Mouse (Mus musculus): ENCODE results near the gene Itsn1. TPM values are rescaled to one million over a fixed set of nuclear protein-coding genes. Genes with fewer than 3 reads are reported as not detected.

Gene Itsn1
- polyA plus RNA-seq, 1 experiment from 2014 or later, result 24.5 TPM

- no peak overlapping the region for H3K9ac ChIP-seq (ENCODE audit: low read depth, low read length)
- DNase-seq (ENCODE audit: low spot score) (no peak), ATAC-seq (replicated peaks; ENCODE audit: low FRiP score) (no peak)
- peaks cover 12% of the 10 kb centered on the region for H3K4me1 ChIP-seq (replicated peaks; ENCODE audit: control insufficient read depth, insufficient read depth, low read length)
- no peak overlapping the region for H3K4me3 ChIP-seq (ENCODE audit: low read depth, low read length)
- no peaks in the 10 kb centered on the region for H3K9me3 ChIP-seq (ENCODE audit: control insufficient read depth, low read length)
- 79% methylated on average over 8 of the region's 8 CpGs for WGBS
- no peak overlapping the region for H3K27ac ChIP-seq (ENCODE audit: low read depth, low read length)
- peaks cover 3% of the 10 kb centered on the region; the same call in 1 of the 2 replicates for H3K27me3 ChIP-seq (replicated peaks; ENCODE audit: control insufficient read depth, insufficient read depth, low read length)
- peaks cover 57% of the 10 kb centered on the region for H3K36me3 ChIP-seq (ENCODE audit: control insufficient read depth, insufficient read depth, low read length)
- no peak overlapping the region for H3K4me2 ChIP-seq
These were observed 91.2 kb downstream of the Itsn1 start for GRCm38 (mm10) chr16:91820299-91820698.

DNA sequence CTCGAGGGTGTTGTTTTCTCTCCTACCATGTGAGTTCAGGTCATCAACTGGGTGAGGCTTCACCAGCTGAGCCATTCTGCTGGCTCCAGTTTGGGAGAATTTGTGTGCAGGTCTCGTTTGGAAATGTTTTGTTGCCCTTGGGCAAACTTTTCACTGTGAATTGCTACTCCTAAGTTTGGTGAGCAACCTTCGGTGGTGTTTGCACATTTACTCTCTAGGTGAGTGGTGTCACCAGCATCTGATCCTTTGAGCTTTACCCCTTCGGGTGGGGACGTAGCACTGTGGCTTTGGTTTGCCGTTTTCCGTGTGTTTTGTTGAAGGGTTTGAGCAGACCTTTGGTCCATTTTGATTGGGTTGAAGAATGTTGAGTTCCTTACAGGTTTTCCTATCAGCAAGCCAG is 93.2 kb downstream of the Itsn1 start:
- H3K9me3 ChIP-seq (ENCODE audit: control insufficient read depth, low read length), result no peaks in the 10 kb centered on the region
- no peak overlapping the region for H3K4me3 ChIP-seq (ENCODE audit: low read depth, low read length)
- peaks cover 41% of the 10 kb centered on the region for H3K36me3 ChIP-seq (ENCODE audit: control insufficient read depth, insufficient read depth, low read length)
- DNase-seq (ENCODE audit: low spot score), result no peak
- peak overlapping the region; percentile 19; the same call in 1 of the 2 replicates for H3K4me2 ChIP-seq
- peak overlapping the region; percentile 79 for H3K27ac ChIP-seq (ENCODE audit: low read depth, low read length)
- no peak overlapping the region; the same call in 1 of the 2 replicates for H3K9ac ChIP-seq (ENCODE audit: low read depth, low read length)
- peaks cover 29% of the 10 kb centered on the region for H3K4me1 ChIP-seq (replicated peaks; ENCODE audit: control insufficient read depth, insufficient read depth, low read length)
- WGBS, result 80% methylated on average over 7 of the region's 7 CpGs
- no peak for ATAC-seq (replicated peaks; ENCODE audit: low FRiP score)
- H3K27me3 ChIP-seq (replicated peaks; ENCODE audit: control insufficient read depth, insufficient read depth, low read length), result no peaks in the 10 kb centered on the region; the same call in 1 of the 2 replicates

DNA sequence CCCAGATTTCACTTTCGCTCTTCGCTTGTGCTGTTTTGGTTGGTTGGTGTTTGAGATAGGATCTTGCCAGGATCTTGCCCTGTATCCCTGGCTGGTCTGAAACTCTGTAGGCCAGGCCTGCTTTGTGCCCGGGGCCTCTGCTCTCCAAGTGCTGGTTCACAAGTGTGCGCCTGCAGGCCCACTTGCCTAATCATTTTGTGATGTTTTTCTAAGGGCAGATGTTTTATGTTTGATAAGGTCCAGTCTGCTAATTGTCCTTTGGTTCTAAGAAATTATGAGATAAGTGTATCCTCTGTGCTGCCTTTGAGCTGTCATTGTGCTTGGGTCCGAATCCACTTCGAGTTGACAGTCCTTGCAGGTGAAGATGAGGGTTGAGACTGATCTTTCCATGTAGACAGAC is 93.7 kb downstream of the Itsn1 start:
- ATAC-seq (replicated peaks; ENCODE audit: low FRiP score), result peak; percentile 88
- no peak overlapping the region for H3K4me3 ChIP-seq (ENCODE audit: low read depth, low read length)
- no peaks in the 10 kb centered on the region; the same call in 1 of the 2 replicates for H3K27me3 ChIP-seq (replicated peaks; ENCODE audit: control insufficient read depth, insufficient read depth, low read length)
- no peak for DNase-seq (ENCODE audit: low spot score)
- H3K27ac ChIP-seq (ENCODE audit: low read depth, low read length), result peak overlapping the region; percentile 79
- H3K9me3 ChIP-seq (ENCODE audit: control insufficient read depth, low read length), result no peaks in the 10 kb centered on the region
- peaks cover 33% of the 10 kb centered on the region for H3K4me1 ChIP-seq (replicated peaks; ENCODE audit: control insufficient read depth, insufficient read depth, low read length)
- peaks cover 38% of the 10 kb centered on the region for H3K36me3 ChIP-seq (ENCODE audit: control insufficient read depth, insufficient read depth, low read length)
- H3K4me2 ChIP-seq, result peak overlapping the region; percentile 42
- H3K9ac ChIP-seq (ENCODE audit: low read depth, low read length), result no peak overlapping the region; the same call in 1 of the 2 replicates
- 58% methylated on average over 6 of the region's 6 CpGs for WGBS

GRCm38 (mm10) chr16:91825774-91826325 is 96.8 kb downstream of the Itsn1 start:
- H3K4me1 ChIP-seq (replicated peaks; ENCODE audit: control insufficient read depth, insufficient read depth, low read length), result peaks cover 38% of the 10 kb centered on the region
- ATAC-seq (replicated peaks; ENCODE audit: low FRiP score) (peak; percentile 69), DNase-seq (ENCODE audit: low spot score) (no peak)
- H3K27ac ChIP-seq (ENCODE audit: low read depth, low read length), result no peak overlapping the region
- peaks cover 19% of the 10 kb centered on the region for H3K36me3 ChIP-seq (ENCODE audit: control insufficient read depth, insufficient read depth, low read length)
- no peak overlapping the region for H3K4me3 ChIP-seq (ENCODE audit: low read depth, low read length)
- no peak overlapping the region for H3K9ac ChIP-seq (ENCODE audit: low read depth, low read length)
- no peak overlapping the region for H3K4me2 ChIP-seq
- H3K27me3 ChIP-seq (replicated peaks; ENCODE audit: control insufficient read depth, insufficient read depth, low read length), result no peaks in the 10 kb centered on the region
- no peaks in the 10 kb centered on the region for H3K9me3 ChIP-seq (ENCODE audit: control insufficient read depth, low read length)
- WGBS, result 33% methylated on average over 9 of the region's 9 CpGs

- DNase-seq (ENCODE audit: low spot score), result no peak
- no peak for ATAC-seq (replicated peaks; ENCODE audit: low FRiP score)
- Histone ChIP-seq H3K27ac (ENCODE audit: low read depth, low read length) (peak overlapping the region; percentile 43; the same call in 1 of the 2 replicates), H3K4me1 (replicated peaks; ENCODE audit: control insufficient read depth, insufficient read depth, low read length) (peaks cover 36% of the 10 kb centered on the region), H3K9ac (ENCODE audit: low read depth, low read length) (no peak overlapping the region), H3K36me3 (ENCODE audit: control insufficient read depth, insufficient read depth, low read length) (peaks cover 14% of the 10 kb centered on the region), H3K4me2 (no peak overlapping the region), H3K9me3 (ENCODE audit: control insufficient read depth, low read length) (no peaks in the 10 kb centered on the region), H3K27me3 (replicated peaks; ENCODE audit: control insufficient read depth, insufficient read depth, low read length) (no peaks in the 10 kb centered on the region), H3K4me3 (ENCODE audit: low read depth, low read length) (no peak overlapping the region)
- WGBS, result 83% methylated on average over 2 of the region's 2 CpGs
These were observed 97.8 kb downstream of the Itsn1 start for GRCm38 (mm10) chr16:91826893-91827292.

- no peaks in the 10 kb centered on the region for H3K27me3 ChIP-seq (replicated peaks; ENCODE audit: control insufficient read depth, insufficient read depth, low read length)
- H3K9me3 ChIP-seq (ENCODE audit: control insufficient read depth, low read length), result no peaks in the 10 kb centered on the region
- DNase-seq (ENCODE audit: low spot score) (no peak), ATAC-seq (replicated peaks; ENCODE audit: low FRiP score) (no peak)
- H3K4me1 ChIP-seq (replicated peaks; ENCODE audit: control insufficient read depth, insufficient read depth, low read length), result peaks cover 30% of the 10 kb centered on the region
- H3K36me3 ChIP-seq (ENCODE audit: control insufficient read depth, insufficient read depth, low read length), result peaks cover 8% of the 10 kb centered on the region
- H3K9ac ChIP-seq (ENCODE audit: low read depth, low read length), result no peak overlapping the region
- H3K27ac ChIP-seq (ENCODE audit: low read depth, low read length), result no peak overlapping the region
- no peak overlapping the region for H3K4me3 ChIP-seq (ENCODE audit: low read depth, low read length)
- WGBS, result 62% methylated on average over 5 of the region's 5 CpGs
- H3K4me2 ChIP-seq, result no peak overlapping the region
These were observed 98.4 kb downstream of the Itsn1 start for GRCm38 (mm10) chr16:91827456-91827855.

DNA sequence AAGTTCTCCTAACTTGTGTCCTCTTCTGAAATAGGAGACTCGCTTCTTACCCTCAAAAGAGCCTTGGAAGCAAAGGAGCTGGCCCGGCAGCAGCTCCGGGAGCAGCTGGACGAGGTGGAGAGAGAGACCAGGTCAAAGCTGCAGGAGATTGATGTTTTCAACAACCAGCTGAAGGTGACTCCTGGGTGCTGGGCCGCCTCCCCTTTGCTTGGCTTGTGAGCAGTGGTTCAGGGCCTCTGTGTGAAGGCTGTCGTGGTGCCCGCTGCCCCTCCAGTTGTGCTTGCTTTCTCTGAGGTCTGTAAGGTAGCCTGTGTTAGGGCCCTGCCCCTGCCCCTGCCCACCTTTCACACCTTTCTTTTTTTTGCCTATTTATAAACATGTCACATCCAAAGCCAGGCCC is 99.1 kb downstream of the Itsn1 start:
- no peak for ATAC-seq (replicated peaks; ENCODE audit: low FRiP score)
- H3K9me3 ChIP-seq (ENCODE audit: control insufficient read depth, low read length), result no peaks in the 10 kb centered on the region
- no peak for DNase-seq (ENCODE audit: low spot score)
- no peak overlapping the region for H3K4me3 ChIP-seq (ENCODE audit: low read depth, low read length)
- H3K27me3 ChIP-seq (replicated peaks; ENCODE audit: control insufficient read depth, insufficient read depth, low read length), result no peaks in the 10 kb centered on the region
- H3K4me1 ChIP-seq (replicated peaks; ENCODE audit: control insufficient read depth, insufficient read depth, low read length), result peaks cover 27% of the 10 kb centered on the region
- WGBS, result 75% methylated on average over 7 of the region's 7 CpGs
- no peak overlapping the region for H3K4me2 ChIP-seq
- no peak overlapping the region for H3K9ac ChIP-seq (ENCODE audit: low read depth, low read length)
- no peak overlapping the region for H3K27ac ChIP-seq (ENCODE audit: low read depth, low read length)
- peaks cover 7% of the 10 kb centered on the region; the same call in 1 of the 2 replicates for H3K36me3 ChIP-seq (ENCODE audit: control insufficient read depth, insufficient read depth, low read length)

GRCm38 (mm10) chr16:91828603-91829002 is 99.5 kb downstream of the Itsn1 start:
- no peak overlapping the region for H3K27ac ChIP-seq (ENCODE audit: low read depth, low read length)

GRCm38 (mm10) chr16:91829121-91829520 is 100.0 kb downstream of the Itsn1 start:
- no peaks in the 10 kb centered on the region for H3K27me3 ChIP-seq (replicated peaks; ENCODE audit: control insufficient read depth, insufficient read depth, low read length)

More at GRCm38 (mm10) chr16:91828603-91829002, 99.5 kb downstream of the Itsn1 start:
- no peak overlapping the region for H3K4me3 ChIP-seq (ENCODE audit: low read depth, low read length)
- WGBS, result 72% methylated on average over 5 of the region's 5 CpGs
- no peaks in the 10 kb centered on the region for H3K27me3 ChIP-seq (replicated peaks; ENCODE audit: control insufficient read depth, insufficient read depth, low read length)
- peaks cover 27% of the 10 kb centered on the region for H3K4me1 ChIP-seq (replicated peaks; ENCODE audit: control insufficient read depth, insufficient read depth, low read length)
- ATAC-seq (replicated peaks; ENCODE audit: low FRiP score), result no peak
- no peak overlapping the region for H3K4me2 ChIP-seq
- DNase-seq (ENCODE audit: low spot score), result no peak
- H3K36me3 ChIP-seq (ENCODE audit: control insufficient read depth, insufficient read depth, low read length), result peaks cover 7% of the 10 kb centered on the region; the same call in 1 of the 2 replicates
- no peaks in the 10 kb centered on the region for H3K9me3 ChIP-seq (ENCODE audit: control insufficient read depth, low read length)
- H3K9ac ChIP-seq (ENCODE audit: low read depth, low read length), result no peak overlapping the region

More at GRCm38 (mm10) chr16:91829121-91829520, 100.0 kb downstream of the Itsn1 start:
- Histone ChIP-seq H3K9ac (ENCODE audit: low read depth, low read length) (no peak overlapping the region), H3K27ac (ENCODE audit: low read depth, low read length) (no peak overlapping the region), H3K36me3 (ENCODE audit: control insufficient read depth, insufficient read depth, low read length) (peaks cover 7% of the 10 kb centered on the region; the same call in 1 of the 2 replicates), H3K4me2 (no peak overlapping the region), H3K9me3 (ENCODE audit: control insufficient read depth, low read length) (no peaks in the 10 kb centered on the region), H3K4me1 (replicated peaks; ENCODE audit: control insufficient read depth, insufficient read depth, low read length) (peaks cover 25% of the 10 kb centered on the region), H3K4me3 (ENCODE audit: low read depth, low read length) (no peak overlapping the region)
- no peak for DNase-seq (ENCODE audit: low spot score)
- WGBS, result 86% methylated on average over 5 of the region's 5 CpGs
- ATAC-seq (replicated peaks; ENCODE audit: low FRiP score), result no peak
